Mouse (Mus musculus): ENCODE data around the gene Klk12. TPM values are rescaled to one million over a fixed set of nuclear protein-coding genes. Genes with fewer than 3 reads are reported as not detected.

The Klk12 gene
- polyA plus RNA-seq, 1 experiment from 2014 or later, result not detected

DNA sequence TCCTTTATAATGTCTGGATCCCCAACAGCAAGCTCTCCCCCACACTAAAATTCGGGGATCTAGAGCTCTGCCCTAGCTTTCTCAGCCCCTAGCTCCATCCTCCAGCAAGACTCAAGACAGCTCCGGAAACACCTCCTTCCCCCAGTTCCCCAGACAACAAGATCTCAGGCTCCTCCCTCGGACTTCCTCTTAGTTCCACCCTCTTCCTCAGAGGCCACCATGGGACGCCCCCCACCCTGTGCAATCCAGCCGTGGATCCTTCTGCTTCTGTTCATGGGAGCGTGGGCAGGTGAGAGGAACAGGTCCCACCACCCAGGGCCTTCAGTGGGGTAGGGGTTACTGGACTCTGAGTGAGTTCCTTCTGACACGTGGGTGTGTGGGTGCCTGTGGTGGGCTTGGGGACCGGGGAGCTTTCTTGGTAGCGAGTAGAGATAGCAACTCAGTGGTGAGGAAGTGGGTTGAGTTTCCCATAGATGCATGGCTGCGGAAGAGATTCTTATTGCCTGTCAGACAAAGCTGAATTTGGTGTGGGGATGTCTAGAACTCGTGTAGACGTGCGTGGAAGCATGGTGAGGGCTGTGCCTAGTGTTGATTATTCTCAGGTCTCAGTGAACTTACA is 29.3 kb downstream of the Klk12 start:
- Histone ChIP-seq H3K9me3 (replicated peaks) (no peaks in the 10 kb centered on the region), H3K9ac (peak overlapping the region; percentile 46), H3K27me3 (peaks cover 15% of the 10 kb centered on the region), H3K4me3 (replicated peaks) (peak overlapping the region; percentile 60), H3K36me3 (no peaks in the 10 kb centered on the region), H3K4me1 (peaks cover 23% of the 10 kb centered on the region), H3K27ac (no peak overlapping the region), H3K4me2 (peak overlapping the region; percentile 90)
- 38% methylated on average over 13 of the region's 13 CpGs for WGBS
- peak; percentile 63 for ATAC-seq (replicated peaks; ENCODE audit: low FRiP score)

DNA sequence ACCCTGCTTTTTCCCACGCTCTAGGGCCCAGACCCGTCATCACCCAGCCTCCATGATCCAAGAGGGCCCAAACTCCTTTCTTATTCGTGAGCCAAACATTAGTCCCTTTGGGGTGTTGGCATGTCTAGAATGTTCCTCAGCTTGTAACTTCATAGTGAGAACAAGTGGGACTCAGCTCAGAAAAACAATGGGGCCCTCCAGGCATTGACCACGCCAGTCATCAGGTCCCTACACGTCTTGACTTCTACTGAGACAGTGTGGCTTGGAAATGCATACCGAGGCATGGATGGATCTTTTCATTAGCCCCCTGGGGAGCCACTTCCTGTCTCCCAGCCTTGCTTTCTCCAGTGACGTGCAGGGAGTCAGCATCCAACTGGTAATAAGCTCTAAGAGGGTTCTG is 31.2 kb downstream of the Klk12 start:
- Histone ChIP-seq H3K27me3 (peaks cover 15% of the 10 kb centered on the region), H3K9ac (no peak overlapping the region), H3K4me1 (peaks cover 23% of the 10 kb centered on the region), H3K4me3 (replicated peaks) (no peak overlapping the region), H3K4me2 (no peak overlapping the region), H3K27ac (no peak overlapping the region), H3K36me3 (no peaks in the 10 kb centered on the region), H3K9me3 (replicated peaks) (no peaks in the 10 kb centered on the region)
- WGBS, result 77% methylated on average over 7 of the region's 7 CpGs
- no peak for ATAC-seq (replicated peaks; ENCODE audit: low FRiP score)

DNA sequence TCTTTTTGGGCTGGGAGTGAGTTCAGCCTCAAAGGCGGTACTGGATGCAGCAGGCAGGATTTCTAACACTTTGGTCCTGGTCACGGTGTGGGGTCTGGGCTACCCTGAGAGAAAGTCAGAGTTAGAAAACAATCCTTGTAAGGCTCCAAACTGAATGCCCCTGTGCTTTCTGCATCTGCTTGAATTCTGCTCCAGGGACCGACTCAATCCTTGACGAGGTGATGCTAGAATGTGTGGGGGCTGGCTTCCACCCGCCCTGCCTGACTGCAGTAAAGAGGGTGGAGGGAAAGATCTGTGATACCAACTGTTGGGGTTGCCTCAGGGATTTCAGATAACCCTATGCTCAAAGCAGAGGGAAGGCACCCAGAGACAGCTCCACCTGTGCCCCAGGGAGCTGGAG is 42.3 kb downstream of the Klk12 start, which contains the start of gene Klk7:
Klk7 (plus strand) TSS at position 301 of the 400 bp plus-strand sequence.
- Histone ChIP-seq H3K4me1 (no peaks in the 10 kb centered on the region), H3K36me3 (no peaks in the 10 kb centered on the region), H3K9ac (no peak within 1 kb of the TSS), H3K9me3 (replicated peaks) (no peaks in the 10 kb centered on the region), H3K27ac (no peak within 1 kb of the TSS), H3K4me2 (no peak within 1 kb of the TSS), H3K4me3 (replicated peaks) (no peak within 1 kb of the TSS), H3K27me3 (no peaks in the 10 kb centered on the region)
- 47% methylated on average over 5 of the region's 5 CpGs for WGBS
- no peak for ATAC-seq (replicated peaks; ENCODE audit: low FRiP score)

- Histone ChIP-seq H3K36me3 (no peaks in the 10 kb centered on the region), H3K4me1 (no peaks in the 10 kb centered on the region), H3K9ac (no peak overlapping the region), H3K27ac (no peak overlapping the region), H3K27me3 (no peaks in the 10 kb centered on the region), H3K4me3 (replicated peaks) (no peak overlapping the region), H3K9me3 (replicated peaks) (no peaks in the 10 kb centered on the region), H3K4me2 (no peak overlapping the region)
- ATAC-seq (replicated peaks; ENCODE audit: low FRiP score), result no peak
- WGBS, result 89% methylated on average over 7 of the region's 7 CpGs
Observed at GRCm38 (mm10) chr7:43815211-43815610, 46.5 kb downstream of the Klk12 start.

DNA sequence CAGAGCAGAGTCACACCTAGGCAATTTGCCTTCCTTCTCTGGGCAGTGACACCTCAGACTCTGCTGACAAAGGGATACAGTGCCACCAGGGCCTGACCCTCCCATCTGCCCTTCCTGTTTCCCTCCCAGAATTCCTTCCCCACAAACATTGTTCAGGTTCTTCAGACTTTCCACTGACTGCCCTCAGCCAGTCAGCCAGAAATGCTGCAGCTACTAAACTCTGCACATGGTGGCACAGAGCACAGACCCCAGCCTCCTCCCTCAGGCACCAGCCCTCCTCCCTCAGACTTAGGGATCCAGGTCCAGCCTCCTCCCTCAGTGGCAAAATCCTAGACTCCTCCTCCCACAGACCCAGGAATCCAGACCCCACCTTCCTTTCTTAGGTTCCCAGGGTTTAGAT is 48.0 kb downstream of the Klk12 start:
- no peak overlapping the region for H3K4me3 ChIP-seq (replicated peaks)
- no peak overlapping the region for H3K9ac ChIP-seq
- H3K36me3 ChIP-seq, result no peaks in the 10 kb centered on the region
- H3K4me1 ChIP-seq, result no peaks in the 10 kb centered on the region
- peak; percentile 54 for ATAC-seq (replicated peaks; ENCODE audit: low FRiP score)
- H3K4me2 ChIP-seq, result no peak overlapping the region
- no peak overlapping the region for H3K27ac ChIP-seq
- H3K9me3 ChIP-seq (replicated peaks), result no peaks in the 10 kb centered on the region
- H3K27me3 ChIP-seq, result no peaks in the 10 kb centered on the region

- no peak overlapping the region for H3K4me3 ChIP-seq (replicated peaks)
- no peaks in the 10 kb centered on the region for H3K9me3 ChIP-seq (replicated peaks)
- no peaks in the 10 kb centered on the region for H3K36me3 ChIP-seq
- no peak overlapping the region for H3K4me2 ChIP-seq
- no peak overlapping the region for H3K27ac ChIP-seq
- ATAC-seq (replicated peaks; ENCODE audit: low FRiP score), result no peak
- no peak overlapping the region for H3K9ac ChIP-seq
- H3K27me3 ChIP-seq, result no peaks in the 10 kb centered on the region
- 85% methylated on average over 7 of the region's 7 CpGs for WGBS
- no peaks in the 10 kb centered on the region for H3K4me1 ChIP-seq
Observed at GRCm38 (mm10) chr7:43821581-43821980, 52.9 kb downstream of the Klk12 start.

Other genes starting within 250 kb of the Klk12 start
- 0.75 and 1.1 TPM in 2 replicates for gene Cd33, start 224.5 kb upstream of the Klk12 start, polyA plus RNA-seq (2015; fragmentation: Nextera tagmentation; extraction: Ambion mirVana)
- 3.7 TPM in 2 replicates for gene Zfp658, start 206.6 kb upstream of the Klk12 start, polyA plus RNA-seq (2015; fragmentation: Nextera tagmentation; extraction: Ambion mirVana)
- 12.4 and 12.6 TPM in 2 replicates for gene Zfp719, start 189.3 kb upstream of the Klk12 start, polyA plus RNA-seq (2015; fragmentation: Nextera tagmentation; extraction: Ambion mirVana)
- gene Zfp819, start 161.7 kb upstream of the Klk12 start, polyA plus RNA-seq (2015; fragmentation: Nextera tagmentation; extraction: Ambion mirVana), result 0.21 TPM in 1 of 2 replicates, not detected in the other
- gene Ceacam18, start 134.2 kb upstream of the Klk12 start, polyA plus RNA-seq (2015; fragmentation: Nextera tagmentation; extraction: Ambion mirVana), result not detected in 2 replicates
- 0.66 and 0.77 TPM in 2 replicates for gene Siglece, start 108.7 kb upstream of the Klk12 start, polyA plus RNA-seq (2015; fragmentation: Nextera tagmentation; extraction: Ambion mirVana)
- gene Ctu1, start 96.9 kb upstream of the Klk12 start, polyA plus RNA-seq (2015; fragmentation: Nextera tagmentation; extraction: Ambion mirVana), result 15.3 and 16.8 TPM in 2 replicates
- gene Klk14, start 78.5 kb upstream of the Klk12 start, polyA plus RNA-seq (2015; fragmentation: Nextera tagmentation; extraction: Ambion mirVana), result not detected in 2 replicates
- 0.47 and 0.64 TPM in 2 replicates for gene Klk13, start 56.3 kb upstream of the Klk12 start, polyA plus RNA-seq (2015; fragmentation: Nextera tagmentation; extraction: Ambion mirVana)
- gene Klk11, start 5.7 kb downstream of the Klk12 start, polyA plus RNA-seq (2015; fragmentation: Nextera tagmentation; extraction: Ambion mirVana), result 0.14 and 1.0 TPM in 2 replicates
- 0.58 and 2.3 TPM in 2 replicates for gene Klk10, start 12.1 kb downstream of the Klk12 start, polyA plus RNA-seq (2015; fragmentation: Nextera tagmentation; extraction: Ambion mirVana)
- 0.22 and 0.23 TPM in 2 replicates for gene Klk9, start 23.0 kb downstream of the Klk12 start, polyA plus RNA-seq (2015; fragmentation: Nextera tagmentation; extraction: Ambion mirVana)
- 29.0 and 32.5 TPM in 2 replicates for gene Klk8, start 28.7 kb downstream of the Klk12 start, polyA plus RNA-seq (2015; fragmentation: Nextera tagmentation; extraction: Ambion mirVana)
- gene Klk7, start 42.4 kb downstream of the Klk12 start, polyA plus RNA-seq (2015; fragmentation: Nextera tagmentation; extraction: Ambion mirVana), result 0.08 TPM in 1 of 2 replicates, not detected in the other
- 0.18 TPM in 1 of 2 replicates, not detected in the other for gene Klk6, start 55.6 kb downstream of the Klk12 start, polyA plus RNA-seq (2015; fragmentation: Nextera tagmentation; extraction: Ambion mirVana)
- gene Klk5, start 73.1 kb downstream of the Klk12 start, polyA plus RNA-seq (2015; fragmentation: Nextera tagmentation; extraction: Ambion mirVana), result not detected in 2 replicates
- 0.12 TPM in 1 of 2 replicates, not detected in the other for gene Klk4, start 112.3 kb downstream of the Klk12 start, polyA plus RNA-seq (2015; fragmentation: Nextera tagmentation; extraction: Ambion mirVana)
- gene Klk15, start 164.8 kb downstream of the Klk12 start, polyA plus RNA-seq (2015; fragmentation: Nextera tagmentation; extraction: Ambion mirVana), result not detected in 2 replicates
- gene Klk1b8, start 181.8 kb downstream of the Klk12 start, polyA plus RNA-seq (2015; fragmentation: Nextera tagmentation; extraction: Ambion mirVana), result 0.19 TPM in 1 of 2 replicates, not detected in the other
- not detected in 2 replicates for gene Klk1b1, start 197.9 kb downstream of the Klk12 start, polyA plus RNA-seq (2015; fragmentation: Nextera tagmentation; extraction: Ambion mirVana)
- gene Klk1b9, start 207.2 kb downstream of the Klk12 start, polyA plus RNA-seq (2015; fragmentation: Nextera tagmentation; extraction: Ambion mirVana), result not detected in 2 replicates
- gene Klk1b11, start 227.0 kb downstream of the Klk12 start, polyA plus RNA-seq (2015; fragmentation: Nextera tagmentation; extraction: Ambion mirVana), result not detected in 2 replicates
- 0.10 and 0.42 TPM in 2 replicates for gene Klk1b26, start 243.3 kb downstream of the Klk12 start, polyA plus RNA-seq (2015; fragmentation: Nextera tagmentation; extraction: Ambion mirVana)

Measured in kidney, embryonic 15.5 days (tissue).